Mouse (Mus musculus): ENCODE measurements around the gene Kcna2. TPM values are rescaled to one million over a fixed set of nuclear protein-coding genes. Genes with fewer than 3 reads are reported as not detected.

The Kcna2 gene
- total RNA-seq, 2 experiments from 2014 or later: 0.61 to 2.1 TPM

DNA sequence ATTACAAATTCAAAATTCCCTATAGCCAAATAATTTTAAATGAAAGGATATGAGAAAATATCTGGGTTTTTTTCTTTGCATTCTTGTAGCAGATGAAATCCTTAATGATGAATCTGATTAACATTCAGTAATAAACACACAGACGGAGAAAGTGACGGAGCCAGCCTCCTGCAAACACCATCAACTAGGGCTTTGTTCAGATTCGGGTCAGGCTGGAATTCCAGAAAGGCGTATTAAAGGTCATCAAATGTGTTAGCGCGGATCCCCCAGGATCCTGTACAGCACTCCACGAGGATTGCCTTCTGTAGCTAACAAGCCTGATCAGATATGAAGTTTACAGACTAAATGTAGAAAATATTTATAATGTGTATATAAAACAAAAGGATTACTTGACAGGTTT is 46.2 kb downstream of the Kcna2 start:
- ATAC-seq (replicated peaks; ENCODE audit: low FRiP score, poor library complexity, severe bottlenecking): no peak

- no peak for ATAC-seq (replicated peaks; ENCODE audit: low FRiP score, poor library complexity, severe bottlenecking)
These were observed 48.1 kb downstream of the Kcna2 start for GRCm38 (mm10) chr3:107149006-107149405.

- no peak for ATAC-seq (replicated peaks; ENCODE audit: low FRiP score, poor library complexity, severe bottlenecking)
These were observed 49.5 kb downstream of the Kcna2 start for GRCm38 (mm10) chr3:107150469-107150868.

GRCm38 (mm10) chr3:107150872-107151540 is 50.1 kb downstream of the Kcna2 start:
- ATAC-seq (replicated peaks; ENCODE audit: low FRiP score, poor library complexity, severe bottlenecking): no peak

DNA sequence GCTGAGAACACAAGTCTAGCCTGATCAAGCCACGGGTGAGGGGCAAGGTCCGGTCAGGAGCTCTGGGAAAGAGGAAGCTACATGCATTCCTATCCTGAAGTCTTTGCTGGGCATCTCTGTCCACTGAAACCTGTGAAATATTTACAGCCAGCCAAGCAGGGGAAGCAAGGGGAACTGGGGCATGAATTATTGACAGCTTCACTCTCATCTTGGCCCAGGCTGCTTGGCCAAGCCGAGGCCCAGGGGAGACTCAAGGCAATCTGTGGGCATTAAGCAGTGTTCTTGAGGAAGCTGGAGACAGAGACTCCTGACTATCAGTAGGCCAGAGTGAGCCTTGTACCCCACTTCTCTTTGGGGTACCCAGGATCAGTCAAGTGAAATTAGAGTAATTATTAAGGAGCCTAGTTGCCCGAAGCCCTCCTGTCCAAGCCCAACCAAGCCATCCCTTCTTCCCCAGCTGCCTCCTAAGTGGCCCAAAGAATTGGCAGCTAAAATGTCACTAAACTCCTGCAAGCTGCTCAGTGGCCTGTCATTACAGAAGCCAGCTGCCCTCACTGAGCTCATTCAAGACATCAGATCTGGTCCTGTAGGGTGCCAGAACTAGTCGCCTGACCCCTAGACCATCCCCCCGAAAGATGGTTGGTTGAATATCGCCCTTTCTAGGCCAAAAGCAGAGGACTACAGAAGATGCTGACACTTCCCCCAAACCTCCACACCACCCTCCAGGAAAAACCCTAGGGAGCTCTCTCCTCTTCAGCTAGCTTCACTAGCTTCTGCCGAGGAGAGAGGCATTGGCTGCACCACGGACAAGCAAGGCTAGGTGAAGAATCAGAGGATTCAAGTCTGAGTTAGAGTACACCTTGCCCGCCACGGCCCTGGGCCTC is 53.1 kb downstream of the Kcna2 start:
- ATAC-seq (replicated peaks; ENCODE audit: low FRiP score, poor library complexity, severe bottlenecking): no peak

DNA sequence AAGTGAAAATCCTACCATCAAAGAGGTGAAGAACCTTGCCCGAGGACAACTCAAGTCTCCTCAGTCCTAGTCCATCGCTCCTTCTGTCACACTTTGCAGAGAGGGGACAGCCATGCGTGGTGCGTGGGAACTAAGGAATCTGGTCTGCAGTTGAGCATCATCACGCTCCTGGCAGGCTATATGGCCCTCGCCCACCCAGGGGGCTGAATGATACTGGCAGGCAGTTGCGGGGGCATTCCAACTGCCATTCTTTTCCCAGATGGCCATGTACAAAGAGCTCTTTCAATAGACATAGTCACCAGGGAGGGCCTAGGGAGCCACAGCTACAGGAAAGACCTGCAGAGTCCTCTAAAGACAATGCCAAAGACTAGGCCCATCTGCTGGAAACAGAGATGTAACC is 57.9 kb downstream of the Kcna2 start:
- ATAC-seq (replicated peaks; ENCODE audit: low FRiP score, poor library complexity, severe bottlenecking): no peak

DNA sequence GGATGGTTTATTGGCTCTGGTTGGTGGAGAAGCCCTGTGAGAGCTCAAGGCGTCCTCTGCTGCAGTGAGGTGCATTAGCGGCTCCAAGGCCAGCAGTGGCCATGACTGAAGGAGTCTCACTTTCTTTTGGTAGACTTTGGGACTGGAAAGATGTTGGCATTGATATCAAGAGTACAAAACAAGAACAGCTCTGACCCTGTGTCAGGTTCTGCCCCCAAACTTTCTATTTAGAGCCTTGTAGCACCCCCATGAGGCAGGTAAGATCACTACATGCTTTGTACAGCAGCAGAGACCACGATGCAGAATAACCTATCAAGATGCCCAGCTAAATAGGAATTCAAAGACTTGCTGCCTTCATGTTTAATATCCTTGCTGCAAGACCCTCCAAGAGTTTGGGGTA is 58.5 kb downstream of the Kcna2 start:
- no peak for ATAC-seq (replicated peaks; ENCODE audit: low FRiP score, poor library complexity, severe bottlenecking)

- ATAC-seq (replicated peaks; ENCODE audit: low FRiP score, poor library complexity, severe bottlenecking): no peak
These were observed 58.9 kb downstream of the Kcna2 start for GRCm38 (mm10) chr3:107159859-107160324.

- no peak for ATAC-seq (replicated peaks; ENCODE audit: low FRiP score, poor library complexity, severe bottlenecking)
These were observed 61.8 kb downstream of the Kcna2 start for GRCm38 (mm10) chr3:107162741-107163140.

Other genes with a start within 250 kb of the Kcna2 start
- 7.5 TPM in 1 of 2 replicates, not detected in the other for gene Kcna3, start 65.0 kb upstream of the Kcna2 start, total RNA-seq (2015; ENCODE audit: low replicate concordance)
- not detected in 2 replicates for gene Kcna3, start 65.0 kb upstream of the Kcna2 start, total RNA-seq (2017; ENCODE audit: low replicate concordance)
- not detected in 2 replicates for gene Kcna10, start 81.9 kb downstream of the Kcna2 start, total RNA-seq (2015; ENCODE audit: low replicate concordance)
- gene Kcna10, start 81.9 kb downstream of the Kcna2 start, total RNA-seq (2017; ENCODE audit: low replicate concordance): not detected in 2 replicates
- gene Cym, start 120.6 kb downstream of the Kcna2 start, total RNA-seq (2015; ENCODE audit: low replicate concordance): not detected in 2 replicates
- gene Cym, start 120.6 kb downstream of the Kcna2 start, total RNA-seq (2017; ENCODE audit: low replicate concordance): not detected in 2 replicates
- gene A630076J17Rik, start 129.5 kb downstream of the Kcna2 start, total RNA-seq (2015; ENCODE audit: low replicate concordance): not detected in 2 replicates
- not detected in 2 replicates for gene A630076J17Rik, start 129.5 kb downstream of the Kcna2 start, total RNA-seq (2017; ENCODE audit: low replicate concordance)
- not detected in 2 replicates for gene Prok1, start 138.6 kb downstream of the Kcna2 start, total RNA-seq (2015; ENCODE audit: low replicate concordance)
- gene Prok1, start 138.6 kb downstream of the Kcna2 start, total RNA-seq (2017; ENCODE audit: low replicate concordance): not detected in 2 replicates
- gene Lamtor5, start 177.7 kb downstream of the Kcna2 start, total RNA-seq (2015; ENCODE audit: low replicate concordance): 57.0 and 58.4 TPM in 2 replicates
- gene Lamtor5, start 177.7 kb downstream of the Kcna2 start, total RNA-seq (2017; ENCODE audit: low replicate concordance): 10.3 and 20.0 TPM in 2 replicates
- 1.4 TPM in 1 of 2 replicates, not detected in the other for gene Slc16a4, start 190.1 kb downstream of the Kcna2 start, total RNA-seq (2015; ENCODE audit: low replicate concordance)
- 2.1 TPM in 1 of 2 replicates, not detected in the other for gene Slc16a4, start 190.1 kb downstream of the Kcna2 start, total RNA-seq (2017; ENCODE audit: low replicate concordance)
- gene Rbm15, start 232.5 kb downstream of the Kcna2 start, total RNA-seq (2015; ENCODE audit: low replicate concordance): 129 and 143 TPM in 2 replicates
- 125 and 143 TPM in 2 replicates for gene Rbm15, start 232.5 kb downstream of the Kcna2 start, total RNA-seq (2017; ENCODE audit: low replicate concordance)

Data from erythroid progenitor cell, adult 5-6 weeks (primary cell).